Mouse (Mus musculus) liver, embryonic 11.5 days (tissue): ENCODE measurements around the gene Astn2. TPM values are rescaled to one million over a fixed set of nuclear protein-coding genes. Genes with fewer than 3 reads are reported as not detected.
A peak's percentile ranks its signal among the peaks of the same experiment; 100 is the strongest.

ENCODE experiments used
- ATAC-seq: fragments of 200-750 bp; cut with Nextera tagmentation; replicated peaks from 2 replicates; pipeline ENCODE4 v1.8.0; 2017; ENCODE audit warnings: moderate number of reproducible peaks, mild to moderate bottlenecking, moderate TSS enrichment, moderate library complexity; ENCODE audit not compliant: low FRiP score
- DNase-seq: peaks from one replicate; pipeline ENCODE4 v3.0.0-alpha.2; 2017; ENCODE audit warnings: low spot score
- H3K27ac ChIP-seq: fragments of 300-500 bp; sonication (generic); 2 replicates; pipeline ENCODE4 v1.5.1; 2014; ENCODE audit warnings: mild to moderate bottlenecking, low read depth, low read length, control low read depth
- H3K27me3 ChIP-seq: fragments of 300-500 bp; sonication (generic); replicated peaks from 2 replicates; pipeline ENCODE4 v1.6.1; 2014; ENCODE audit warnings: low read length, mixed read lengths; ENCODE audit not compliant: control insufficient read depth, insufficient read depth
- H3K36me3 ChIP-seq: fragments of 300-500 bp; sonication (generic); 2 replicates; pipeline ENCODE4 v1.6.1; 2014; ENCODE audit warnings: mild to moderate bottlenecking, low read length, moderate library complexity, mixed read lengths; ENCODE audit not compliant: control insufficient read depth, insufficient read depth
- H3K4me1 ChIP-seq: fragments of 300-500 bp; sonication (generic); replicated peaks from 2 replicates; pipeline ENCODE4 v1.6.1; 2014; ENCODE audit warnings: low read length, mixed read lengths; ENCODE audit not compliant: control insufficient read depth, insufficient read depth
- H3K4me2 ChIP-seq: fragments of 300-500 bp; sonication (generic); 2 replicates; pipeline ENCODE4 v1.6.1; 2014; ENCODE audit warnings: mild to moderate bottlenecking, control low read depth, moderate library complexity
- H3K4me3 ChIP-seq: fragments of 300-500 bp; sonication (generic); 2 replicates; pipeline ENCODE4 v1.5.1; 2014; ENCODE audit warnings: low read depth, low read length, control low read depth
- H3K9ac ChIP-seq: fragments of 300-500 bp; sonication (generic); 2 replicates; pipeline ENCODE4 v1.6.1; 2014; ENCODE audit warnings: low read depth, low read length, control low read depth
- H3K9me3 ChIP-seq: fragments of 300-500 bp; sonication (generic); 2 replicates; pipeline ENCODE4 v1.6.1; 2016; ENCODE audit warnings: low read length, inconsistent platforms, mixed read lengths; ENCODE audit not compliant: control insufficient read depth
- WGBS: fragments of 180-500 bp; shearing (Covaris S2); extraction: QIAGEN DNeasy Blood & Tissue Kit; methylation state at CpG from one replicate; pipeline ENCODE4 v1.1.7; 2014; 5-methylcytosine and 5-hydroxymethylcytosine counted together
- polyA plus RNA-seq: library from polyadenylated mRNA; unstranded; fragments of >200 nt; fragmentation: Nextera tagmentation; extraction: Ambion mirVana; gene quantifications from 2 replicates; pipeline ENCODE4 v1.2.1, GENCODE M21; 2014

Gene Astn2
- polyA plus RNA-seq, 1 experiment from 2014 or later = 0.05 TPM

- no peak overlapping the region for H3K4me3 ChIP-seq
- H3K36me3 ChIP-seq = no peaks in the 10 kb centered on the region
- no peaks in the 10 kb centered on the region for H3K27me3 ChIP-seq
- no peaks in the 10 kb centered on the region for H3K4me1 ChIP-seq
- ATAC-seq = no peak
- H3K9me3 ChIP-seq = no peaks in the 10 kb centered on the region
- no peak overlapping the region for H3K4me2 ChIP-seq
- H3K27ac ChIP-seq = no peak overlapping the region
- WGBS = 82% methylated on average over 2 of the region's 2 CpGs
- no peak for DNase-seq
- no peak overlapping the region for H3K9ac ChIP-seq
Observed at GRCm38 (mm10) chr4:65530901-65531300, 873.5 kb downstream of the Astn2 start.

- H3K4me2 ChIP-seq = no peak overlapping the region
- 55% methylated on average over 2 of the region's 2 CpGs for WGBS
- no peaks in the 10 kb centered on the region for H3K9me3 ChIP-seq
Observed at GRCm38 (mm10) chr4:65508101-65508500, 896.3 kb downstream of the Astn2 start.

GRCm38 (mm10) chr4:65506870-65507269 lies 897.5 kb downstream of the Astn2 start:
- no peaks in the 10 kb centered on the region for H3K36me3 ChIP-seq
- H3K9ac ChIP-seq = no peak overlapping the region
- no peak overlapping the region for H3K27ac ChIP-seq
- no peaks in the 10 kb centered on the region for H3K9me3 ChIP-seq
- H3K4me2 ChIP-seq = no peak overlapping the region
- H3K4me1 ChIP-seq = no peaks in the 10 kb centered on the region
- no peaks in the 10 kb centered on the region for H3K27me3 ChIP-seq
- ATAC-seq = no peak
- no peak overlapping the region for H3K4me3 ChIP-seq
- DNase-seq = no peak

More at GRCm38 (mm10) chr4:65508101-65508500, 896.3 kb downstream of the Astn2 start:
- no peak for DNase-seq
- Histone ChIP-seq H3K4me3 (no peak overlapping the region), H3K27ac (no peak overlapping the region), H3K27me3 (no peaks in the 10 kb centered on the region), H3K4me1 (no peaks in the 10 kb centered on the region), H3K9ac (no peak overlapping the region), H3K36me3 (no peaks in the 10 kb centered on the region)
- ATAC-seq = no peak

- Histone ChIP-seq H3K4me2 (no peak overlapping the region), H3K9me3 (no peaks in the 10 kb centered on the region), H3K4me1 (no peaks in the 10 kb centered on the region), H3K4me3 (no peak overlapping the region), H3K9ac (no peak overlapping the region), H3K27me3 (no peaks in the 10 kb centered on the region), H3K27ac (no peak overlapping the region), H3K36me3 (no peaks in the 10 kb centered on the region)
- ATAC-seq (peak; percentile 64), DNase-seq (peak; percentile 45)
- WGBS = 13% methylated on average over 3 of the region's 3 CpGs
Observed at GRCm38 (mm10) chr4:65496463-65496834, 908.0 kb downstream of the Astn2 start.

GRCm38 (mm10) chr4:65495705-65496462 lies 908.5 kb downstream of the Astn2 start:
- Histone ChIP-seq H3K36me3 (no peaks in the 10 kb centered on the region), H3K27ac (no peak overlapping the region), H3K4me1 (no peaks in the 10 kb centered on the region), H3K27me3 (no peaks in the 10 kb centered on the region), H3K9me3 (no peaks in the 10 kb centered on the region), H3K9ac (no peak overlapping the region), H3K4me2 (no peak overlapping the region), H3K4me3 (no peak overlapping the region)
- no peak for DNase-seq
- ATAC-seq = no peak
- WGBS = 68% methylated on average over 6 of the region's 6 CpGs

- H3K27ac ChIP-seq = no peak overlapping the region
- no peak for ATAC-seq
Observed at GRCm38 (mm10) chr4:65491541-65491940, 912.9 kb downstream of the Astn2 start.

GRCm38 (mm10) chr4:65489711-65490110 lies 914.7 kb downstream of the Astn2 start:
- no peak overlapping the region for H3K9ac ChIP-seq
- H3K36me3 ChIP-seq = no peaks in the 10 kb centered on the region
- no peaks in the 10 kb centered on the region for H3K9me3 ChIP-seq
- no peaks in the 10 kb centered on the region for H3K4me1 ChIP-seq
- 78% methylated on average over 3 of the region's 3 CpGs for WGBS
- no peaks in the 10 kb centered on the region for H3K27me3 ChIP-seq
- ATAC-seq = no peak
- no peak overlapping the region for H3K4me2 ChIP-seq
- H3K4me3 ChIP-seq = no peak overlapping the region
- DNase-seq = no peak
- H3K27ac ChIP-seq = no peak overlapping the region

More at GRCm38 (mm10) chr4:65491541-65491940, 912.9 kb downstream of the Astn2 start:
- no peaks in the 10 kb centered on the region for H3K9me3 ChIP-seq
- DNase-seq = no peak
- no peaks in the 10 kb centered on the region for H3K27me3 ChIP-seq
- H3K4me2 ChIP-seq = no peak overlapping the region
- H3K9ac ChIP-seq = no peak overlapping the region
- 73% methylated on average over 2 of the region's 2 CpGs for WGBS
- H3K4me3 ChIP-seq = no peak overlapping the region
- H3K36me3 ChIP-seq = no peaks in the 10 kb centered on the region
- H3K4me1 ChIP-seq = no peaks in the 10 kb centered on the region

- Histone ChIP-seq H3K4me3 (no peak overlapping the region), H3K27me3 (no peaks in the 10 kb centered on the region), H3K4me2 (no peak overlapping the region), H3K4me1 (no peaks in the 10 kb centered on the region; the same call in 1 of the 2 replicates), H3K36me3 (no peaks in the 10 kb centered on the region), H3K27ac (no peak overlapping the region), H3K9me3 (no peaks in the 10 kb centered on the region), H3K9ac (no peak overlapping the region)
- 76% methylated on average over 5 of the region's 5 CpGs for WGBS
- DNase-seq (no peak), ATAC-seq (no peak)
Observed at GRCm38 (mm10) chr4:65481632-65482031, 922.8 kb downstream of the Astn2 start.

- H3K4me1 ChIP-seq = no peaks in the 10 kb centered on the region; the same call in 1 of the 2 replicates
- no peak for ATAC-seq
- no peak overlapping the region for H3K27ac ChIP-seq
- no peaks in the 10 kb centered on the region for H3K36me3 ChIP-seq
- no peaks in the 10 kb centered on the region for H3K27me3 ChIP-seq
- no peak overlapping the region for H3K9ac ChIP-seq
- 48% methylated on average over 6 of the region's 6 CpGs for WGBS
- no peak for DNase-seq
- H3K4me3 ChIP-seq = no peak overlapping the region
- H3K9me3 ChIP-seq = no peaks in the 10 kb centered on the region
- no peak overlapping the region for H3K4me2 ChIP-seq
Observed at GRCm38 (mm10) chr4:65477106-65477505, 927.3 kb downstream of the Astn2 start.
